Mouse (Mus musculus): Measurements from ENCODE around the gene Abat. TPM values are rescaled to one million over a fixed set of nuclear protein-coding genes. Genes with fewer than 3 reads are reported as not detected.

Abat gene
- total RNA-seq, 2 experiments from 2014 or later, result 134 to 146 TPM

DNA sequence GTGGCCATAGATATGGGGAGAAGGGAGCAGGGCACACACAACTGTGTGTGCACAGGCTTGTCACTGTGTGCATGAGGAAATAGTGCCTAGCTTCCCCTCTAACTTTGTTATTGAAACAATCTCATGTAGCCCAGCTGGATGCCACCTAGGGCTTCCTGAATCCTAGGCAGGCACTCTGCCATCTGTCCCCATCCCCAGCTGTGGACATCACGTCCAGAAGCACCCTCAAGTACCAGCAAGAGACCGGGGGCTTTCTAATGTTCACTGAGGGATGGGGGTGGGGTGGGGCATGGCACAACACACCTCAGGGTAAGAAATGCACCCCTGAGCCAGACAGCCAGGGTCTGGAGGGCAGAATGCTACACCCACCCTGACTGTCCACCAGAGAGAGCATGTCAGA lies 155.2 kb downstream of the Abat start:
- no peak for DNase-seq (ENCODE audit: low spot score in 2 of 2)

DNA sequence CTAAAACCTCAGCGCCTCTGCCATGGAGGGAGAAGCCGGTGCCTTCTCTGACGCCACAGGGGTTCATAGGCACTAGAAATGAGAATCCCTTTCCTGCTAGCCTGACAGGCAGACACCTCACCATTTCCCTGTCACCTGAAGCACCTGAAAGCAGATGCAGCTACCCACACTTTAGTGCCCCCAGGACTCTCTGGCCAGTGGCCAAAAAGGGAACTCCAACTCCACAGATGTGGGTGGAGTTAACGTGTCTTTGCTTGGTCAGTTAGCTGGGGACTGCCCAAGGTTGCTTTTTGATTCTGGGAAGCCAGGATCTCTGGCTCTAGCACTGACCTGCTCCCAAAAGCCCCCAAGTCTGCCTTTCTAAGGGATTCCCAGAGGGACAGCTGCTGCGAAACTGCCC lies 156.2 kb downstream of the Abat start:
- DNase-seq (ENCODE audit: low spot score in 2 of 2), result no peak

DNA sequence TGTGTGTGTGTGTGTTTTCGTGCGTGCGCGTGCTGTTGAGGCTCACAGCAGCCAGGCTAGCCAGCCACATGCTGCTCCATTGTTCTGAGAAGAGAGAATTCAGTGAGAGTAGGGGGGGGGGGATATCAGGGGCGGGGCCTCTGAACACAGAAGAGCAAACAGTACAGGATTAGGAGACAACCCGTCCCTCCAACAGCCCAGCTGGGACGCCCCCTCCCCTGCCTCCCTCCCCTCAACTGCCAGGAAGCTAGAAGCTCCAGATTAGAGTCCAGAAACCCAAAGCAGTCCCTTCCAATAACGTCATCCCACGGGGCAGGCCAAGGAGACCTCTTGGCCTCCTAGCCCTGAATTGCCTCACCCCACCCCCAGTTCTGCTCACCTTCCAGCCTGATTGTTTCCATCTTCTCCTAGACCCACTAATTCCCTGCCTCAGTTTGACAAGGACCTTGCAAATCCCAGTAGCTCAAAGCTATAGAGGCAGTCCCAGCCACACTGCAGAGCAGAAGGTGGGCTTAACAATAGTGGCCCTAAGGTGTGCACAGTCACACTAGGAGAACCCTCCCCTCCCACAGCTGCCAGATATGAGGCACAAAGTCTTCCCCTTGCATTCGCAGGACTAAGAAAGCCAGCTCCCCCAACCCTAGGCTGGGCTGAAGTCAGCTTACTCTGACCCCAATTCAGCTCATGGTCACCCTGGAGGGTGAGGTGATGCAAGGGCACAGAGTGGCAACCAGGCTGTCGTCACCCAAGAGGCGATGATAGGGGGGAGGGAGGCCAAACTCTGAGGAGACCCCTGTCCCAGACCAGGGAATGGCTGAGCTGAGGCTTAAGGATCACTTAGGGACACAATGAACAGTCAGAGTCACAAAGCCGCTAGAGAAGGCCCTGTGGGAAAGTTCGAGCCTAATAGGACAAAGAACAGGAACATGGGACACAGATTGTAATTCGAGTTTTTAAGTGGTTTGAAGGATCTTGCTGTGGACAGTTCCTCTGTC lies 157.1 kb downstream of the Abat start:
- no peak for DNase-seq (ENCODE audit: low spot score in 2 of 2)

Small RNA genes within 50 kb of the gene (microRNA-seq; reads per million reads assigned to microRNA genes)
- 0 reads per million in 2 experiments for gene Gm22137

Other genes with a start within 250 kb of the Abat start
- 1 to 10 TPM; 4.6 to 6.4 TPM for gene Tmem114, start 88.3 kb upstream of the Abat start, total RNA-seq (2021)
- gene Mettl22, start 42.6 kb upstream of the Abat start, total RNA-seq (2021), result 10 to 100 TPM; 26.4 TPM
- 10 to 100 TPM; 25.4 to 29.5 TPM for gene Pmm2, start 124.2 kb downstream of the Abat start, total RNA-seq (2021)
- 10 to 100 TPM; 11.5 to 13.1 TPM for gene Tmem186, start 124.3 kb downstream of the Abat start, total RNA-seq (2021)
- 10 to 100 TPM; 27.3 to 28.4 TPM for gene Carhsp1, start 158.7 kb downstream of the Abat start, total RNA-seq (2021)
- not detected for gene Gm5767, start 167.3 kb downstream of the Abat start, total RNA-seq (2021)